Mouse (Mus musculus): ENCODE measurements around the gene Kif22.
A peak's percentile ranks its signal among the peaks of the same experiment; 100 is the strongest.

Gene Kif22

DNA sequence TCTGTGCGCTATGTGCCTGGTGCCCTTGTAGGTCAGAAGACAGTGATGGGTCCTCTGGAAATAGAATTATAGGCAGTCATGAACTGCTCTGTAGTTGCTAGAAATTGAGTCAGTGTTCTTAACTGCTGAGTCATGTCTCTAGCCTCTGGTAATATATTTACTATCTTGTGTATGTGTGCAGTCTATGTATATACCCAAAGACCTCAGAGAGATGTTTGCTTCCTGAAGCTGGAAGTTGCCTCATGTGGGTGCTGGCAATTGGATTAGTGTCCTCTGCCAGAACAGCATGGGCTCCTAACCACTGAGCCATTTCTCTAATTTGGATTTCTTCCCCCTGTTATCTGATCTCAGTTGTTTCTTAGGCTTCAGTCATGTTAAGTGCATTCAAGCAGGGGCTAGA lies 12.1 kb downstream of the Kif22 start:
- no peak for DNase-seq (ENCODE audit: low read depth)

DNA sequence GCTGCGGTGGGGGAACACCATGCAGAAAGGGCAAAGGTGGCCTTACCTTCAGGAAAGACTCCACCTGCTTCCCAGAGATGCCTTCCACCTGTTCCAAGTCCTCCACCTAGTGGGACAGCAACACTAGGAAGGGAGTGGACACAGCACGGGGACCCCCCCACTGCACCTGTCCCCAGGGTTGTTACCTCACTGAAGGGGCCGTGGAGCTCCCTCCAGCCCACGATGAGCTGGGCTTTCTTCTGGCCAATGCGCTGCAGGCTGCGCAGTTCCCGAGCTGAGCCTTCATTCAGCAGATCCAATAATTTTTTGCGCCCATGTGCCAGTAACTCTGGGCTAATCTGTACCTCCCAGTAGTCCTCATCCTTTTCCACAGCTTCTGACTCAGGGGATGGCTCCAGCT lies 14.4 kb downstream of the Kif22 start:
- DNase-seq (ENCODE audit: low read depth): no peak

DNA sequence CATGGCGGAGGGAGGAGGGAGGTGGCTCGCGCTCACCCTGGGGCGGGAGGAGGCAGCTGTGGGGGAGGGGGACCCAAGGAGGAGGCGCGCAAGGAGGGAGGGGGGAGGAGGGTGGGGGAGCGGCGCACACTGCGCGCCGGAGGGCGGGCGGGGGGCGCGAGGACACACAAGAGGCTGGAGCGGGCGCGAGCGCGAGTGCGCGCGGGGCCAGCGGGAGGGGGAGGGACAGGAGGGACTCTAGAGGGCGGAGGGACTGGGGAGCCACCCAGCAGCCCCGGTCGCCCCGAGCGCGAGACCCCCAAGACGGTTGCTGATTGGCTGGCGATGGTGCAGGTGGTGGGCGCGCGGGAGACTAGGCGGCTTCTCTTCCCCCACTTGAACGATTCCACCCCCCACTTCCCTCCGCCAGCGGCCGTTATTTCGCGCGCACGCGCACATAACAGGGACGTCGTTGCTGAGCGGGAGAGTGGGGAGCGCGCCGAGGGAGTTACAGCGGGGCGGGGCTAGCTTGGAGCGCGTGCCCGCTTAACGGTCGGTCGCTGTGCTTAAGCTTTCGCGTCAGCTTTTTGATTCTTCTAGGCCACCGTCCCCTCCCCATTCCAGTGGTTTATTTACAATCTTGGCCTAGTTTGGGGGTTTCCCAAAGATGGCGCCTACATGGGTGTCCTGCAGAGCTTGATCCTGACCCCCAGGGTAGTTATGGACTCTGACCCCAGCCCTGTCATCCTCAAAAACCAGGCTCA lies 15.1 kb downstream of the Kif22 start, which contains the start of gene Maz:
TSS of gene Maz (minus strand) at position 54 of the 743 bp plus-strand sequence.
- peak; percentile 99 for DNase-seq (ENCODE audit: low read depth)

DNA sequence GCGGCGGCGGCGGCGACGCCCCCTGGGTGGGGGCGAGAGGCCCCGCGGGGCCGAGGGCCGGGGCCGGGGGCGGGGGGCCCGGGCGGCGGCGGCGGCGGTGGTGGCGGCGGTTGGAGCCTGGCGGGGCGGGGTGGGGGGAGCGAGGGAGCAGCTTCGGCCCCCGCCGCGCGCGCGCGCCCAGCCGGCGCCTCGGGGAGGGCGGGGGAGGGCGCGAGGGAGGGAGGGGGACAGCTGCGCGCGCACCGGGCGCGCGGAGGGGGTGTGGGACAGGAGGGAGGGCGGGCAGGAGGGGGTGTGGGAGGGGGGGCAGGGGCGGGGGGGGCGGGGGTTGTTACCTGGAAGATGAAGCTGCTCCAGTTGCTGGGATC lies 15.7 kb downstream of the Kif22 start:
- DNase-seq (ENCODE audit: low read depth): no peak

DNA sequence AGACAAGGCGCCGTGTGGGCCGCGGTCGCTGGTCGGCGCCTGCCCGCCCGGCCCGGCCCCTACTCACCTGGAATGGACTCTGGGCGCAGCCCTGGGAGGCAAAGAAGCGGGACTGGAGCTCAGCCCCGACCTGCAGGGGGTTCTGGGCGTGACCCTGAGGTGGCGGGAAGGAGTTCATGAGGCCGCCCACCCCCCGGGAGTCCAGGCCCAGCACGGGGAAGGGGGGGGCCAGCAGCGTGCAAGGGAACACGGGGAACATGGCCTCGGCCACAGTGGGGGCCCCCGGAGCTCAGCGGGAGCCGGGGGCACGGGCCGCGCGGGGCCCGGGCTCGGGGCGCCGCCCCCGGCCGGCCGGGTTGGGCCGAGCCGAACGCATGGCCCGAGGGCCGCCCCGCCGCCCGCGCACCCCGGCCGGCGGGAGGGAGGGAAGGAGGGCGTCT lies 16.1 kb downstream of the Kif22 start:
- no peak for DNase-seq (ENCODE audit: low read depth)

DNA sequence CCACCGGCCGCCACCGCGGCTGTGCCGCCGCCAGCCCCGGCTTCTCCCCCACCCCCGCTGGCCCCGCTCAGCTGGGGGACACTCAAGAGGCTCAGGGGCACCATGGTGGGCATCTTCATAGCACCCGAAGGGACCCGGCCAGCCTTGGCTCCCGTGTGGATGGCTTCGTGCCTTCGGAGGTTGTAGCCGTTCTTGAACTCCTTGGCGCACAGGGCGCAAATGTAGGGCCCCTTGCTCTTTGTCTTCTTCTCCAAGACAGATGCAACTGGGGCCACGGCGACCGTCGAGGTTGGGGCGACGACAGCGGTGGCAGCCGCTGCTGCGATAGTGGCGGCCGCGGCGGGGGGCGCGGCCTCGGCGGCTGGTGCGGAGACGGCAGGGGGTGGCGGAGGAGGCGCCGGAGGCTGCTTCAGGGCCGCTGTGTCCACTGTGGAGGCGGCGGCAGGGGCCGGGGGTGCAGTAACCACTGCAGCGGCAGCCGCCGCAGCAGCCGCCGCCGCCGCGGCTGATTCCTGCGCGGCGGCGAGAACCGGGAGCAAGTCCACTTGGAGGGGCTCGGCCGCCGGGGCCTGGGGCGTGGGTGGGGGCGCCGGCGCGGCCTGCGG lies 16.6 kb downstream of the Kif22 start:
- DNase-seq (ENCODE audit: low read depth): no peak

DNA sequence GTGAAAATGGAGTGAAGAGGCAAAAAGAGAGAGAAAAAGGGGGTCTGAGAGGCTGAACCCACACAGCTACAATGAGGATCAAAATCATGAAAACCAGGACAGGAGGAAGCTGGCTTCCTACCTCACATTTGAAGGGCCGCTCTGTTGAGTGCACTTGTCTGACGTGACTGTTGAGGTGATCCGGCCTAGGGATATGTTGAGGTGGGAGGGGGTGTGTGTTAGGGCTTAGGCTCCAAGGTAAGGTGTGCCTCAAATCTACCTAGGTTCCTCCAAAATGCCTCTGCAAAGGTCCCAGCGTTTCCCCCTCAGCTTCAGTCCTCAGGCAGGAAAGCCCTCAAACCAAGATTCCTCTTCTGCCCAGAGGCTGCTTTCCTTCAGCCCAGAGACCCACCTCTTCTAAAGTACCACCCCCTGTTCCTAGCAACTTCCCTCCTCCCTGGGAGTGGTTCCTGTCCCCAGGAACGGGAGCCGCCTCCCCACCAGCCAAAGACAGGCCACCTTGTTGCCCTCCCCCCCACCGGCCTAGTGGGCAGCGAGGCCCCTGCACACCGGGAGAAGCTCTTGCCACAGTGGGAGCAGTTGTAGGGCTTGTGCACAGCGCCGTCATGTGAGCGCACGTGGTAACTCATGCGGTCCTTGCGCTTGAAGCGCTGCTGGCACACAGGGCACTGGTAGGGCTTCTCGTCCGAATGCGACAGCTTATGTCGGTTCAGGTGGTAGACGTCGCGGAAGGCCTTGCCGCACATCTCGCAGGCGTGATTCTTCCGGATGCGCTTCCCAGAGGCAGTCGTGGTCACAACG lies 17.3 kb downstream of the Kif22 start:
- DNase-seq (ENCODE audit: low read depth): peak; percentile 58

DNA sequence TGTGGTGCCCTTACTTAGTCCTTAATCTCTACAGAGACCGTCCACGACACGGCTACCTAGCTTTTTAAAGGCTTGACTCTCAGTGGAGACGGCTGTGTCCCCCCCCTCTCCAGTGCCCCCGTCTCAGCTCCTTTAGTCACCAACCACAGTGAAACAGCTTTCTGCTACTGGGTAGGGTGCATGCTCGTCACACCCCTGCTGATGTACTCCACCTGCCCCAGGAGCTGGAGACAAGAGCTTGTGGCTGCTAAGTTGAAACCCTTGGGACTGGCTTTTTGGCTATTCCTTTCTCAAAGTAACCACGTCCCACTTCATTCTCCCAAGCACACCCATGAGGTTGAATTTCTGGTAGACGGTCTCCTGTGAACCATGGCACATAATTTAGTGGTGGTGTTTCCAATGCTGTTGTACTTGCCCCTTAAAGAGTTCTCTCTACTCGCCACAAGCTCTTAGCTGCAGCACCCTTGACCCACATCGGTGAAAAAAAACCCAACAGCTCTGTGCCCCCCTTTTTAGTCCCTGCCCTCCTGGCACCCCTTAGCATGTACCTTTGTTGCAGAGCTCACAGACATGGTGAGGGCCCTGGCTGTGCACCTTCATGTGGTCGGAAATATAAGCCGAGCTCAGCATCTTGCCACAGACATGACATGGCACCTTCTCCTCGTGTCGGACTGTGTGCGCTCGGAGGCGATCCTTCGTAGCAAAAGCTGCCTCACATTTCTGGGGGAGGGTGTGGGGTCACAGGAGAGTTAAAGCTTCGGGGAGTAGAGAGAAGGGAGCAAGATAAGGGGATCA lies 18.2 kb downstream of the Kif22 start:
- no peak for DNase-seq (ENCODE audit: low read depth)

DNA sequence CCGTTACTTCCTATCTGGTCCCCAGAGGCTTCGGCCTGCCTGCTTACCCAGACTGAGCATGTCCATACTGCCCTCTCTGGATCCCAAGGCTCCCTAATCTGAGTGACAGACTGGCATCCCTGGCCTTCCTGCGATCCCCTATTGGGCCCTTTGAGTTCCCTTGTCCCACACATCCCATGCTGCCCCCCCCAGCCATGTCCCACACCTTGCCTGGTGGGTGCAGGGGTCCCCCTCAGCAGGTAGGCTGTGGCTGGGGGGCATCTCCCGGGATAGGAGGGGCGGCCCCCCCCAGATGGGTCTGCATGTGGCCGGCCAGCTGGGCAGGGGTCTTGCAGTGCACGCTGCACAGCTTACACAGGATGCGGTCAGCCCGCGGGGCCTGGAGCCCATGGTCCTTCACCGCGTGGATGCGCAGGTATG lies 19.0 kb downstream of the Kif22 start:
- DNase-seq (ENCODE audit: low read depth): no peak

DNA sequence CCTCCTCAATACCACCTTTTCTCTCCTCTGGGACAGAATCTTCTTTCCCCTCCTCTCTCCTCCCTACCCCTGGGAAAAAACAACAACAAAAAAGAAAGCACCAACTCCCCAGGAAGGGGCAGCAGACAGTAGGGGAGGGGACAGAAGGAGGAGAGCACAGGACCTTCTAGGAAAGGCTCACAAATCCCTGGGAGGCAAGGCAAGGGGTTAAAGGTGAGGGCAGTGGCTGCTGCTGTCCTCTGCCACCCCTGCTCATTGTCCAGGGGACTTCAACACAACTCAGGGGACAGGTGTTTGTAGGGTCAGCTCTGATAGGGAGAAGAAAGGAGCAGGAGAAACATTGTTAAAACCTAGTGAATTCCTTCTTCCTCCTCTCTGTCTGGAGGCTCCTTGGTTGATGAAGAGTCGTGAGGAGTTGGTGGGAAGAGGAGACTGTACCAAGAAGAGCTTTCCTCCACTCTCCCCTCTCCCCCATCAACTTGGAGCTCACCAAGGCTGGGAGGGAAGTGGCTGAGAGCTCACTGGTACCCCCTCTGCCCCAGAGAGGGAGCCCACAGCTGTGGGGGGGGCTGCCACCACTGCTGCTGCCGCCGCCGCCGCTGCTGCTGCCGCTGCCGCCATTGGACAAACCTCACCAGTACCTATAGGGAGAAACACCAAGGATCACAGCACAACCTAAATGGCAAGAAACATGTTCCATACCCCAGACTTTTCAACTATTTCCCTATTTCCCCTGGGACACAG lies 19.6 kb downstream of the Kif22 start:
- no peak for DNase-seq (ENCODE audit: low read depth)

DNA sequence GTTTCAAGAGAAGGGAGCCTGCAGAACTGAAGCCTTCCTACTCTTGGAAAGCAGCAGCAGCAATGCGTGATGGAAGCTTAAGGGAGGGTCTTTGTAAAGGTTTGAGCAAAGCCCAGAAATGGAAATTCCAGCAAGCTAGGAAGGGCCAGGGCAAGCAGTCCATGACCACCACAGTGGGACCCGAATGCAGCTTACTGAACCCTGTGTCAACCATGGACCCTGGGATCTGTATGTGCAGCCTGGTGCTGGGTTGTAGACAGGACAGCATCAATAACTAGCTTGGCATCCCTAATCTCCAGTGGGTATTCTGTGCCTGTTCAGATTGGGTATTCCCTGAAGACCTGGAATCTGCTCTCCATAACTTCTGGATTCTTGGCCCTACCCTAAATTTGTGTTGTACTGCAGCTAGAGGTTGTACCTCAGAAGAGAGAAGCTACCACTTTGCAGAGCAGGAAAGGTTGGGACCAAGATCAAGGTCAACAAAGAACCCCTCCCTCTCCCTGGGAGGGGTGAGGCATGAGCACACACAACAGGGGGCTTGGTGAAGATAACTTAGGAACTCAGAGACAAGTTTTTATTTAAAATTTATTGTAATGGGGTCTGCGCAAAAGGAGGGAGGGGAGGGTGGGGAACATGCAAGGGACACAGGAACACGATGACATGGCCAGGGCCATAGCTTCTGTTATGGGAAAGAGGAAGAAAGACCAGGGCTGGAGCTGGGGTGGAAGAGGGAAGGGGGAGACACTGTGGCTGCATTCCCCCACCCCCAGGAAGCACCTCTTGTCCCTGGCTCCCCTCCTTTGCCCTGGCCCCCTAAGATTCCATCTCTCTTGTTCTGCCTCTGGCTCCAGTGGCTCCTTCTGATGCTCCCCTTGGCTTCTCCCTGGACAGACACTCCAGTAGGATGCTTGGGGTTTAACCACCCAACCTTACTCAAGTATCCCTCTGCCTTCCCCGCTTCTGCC lies 20.4 kb downstream of the Kif22 start:
- no peak for DNase-seq (ENCODE audit: low read depth)

DNA sequence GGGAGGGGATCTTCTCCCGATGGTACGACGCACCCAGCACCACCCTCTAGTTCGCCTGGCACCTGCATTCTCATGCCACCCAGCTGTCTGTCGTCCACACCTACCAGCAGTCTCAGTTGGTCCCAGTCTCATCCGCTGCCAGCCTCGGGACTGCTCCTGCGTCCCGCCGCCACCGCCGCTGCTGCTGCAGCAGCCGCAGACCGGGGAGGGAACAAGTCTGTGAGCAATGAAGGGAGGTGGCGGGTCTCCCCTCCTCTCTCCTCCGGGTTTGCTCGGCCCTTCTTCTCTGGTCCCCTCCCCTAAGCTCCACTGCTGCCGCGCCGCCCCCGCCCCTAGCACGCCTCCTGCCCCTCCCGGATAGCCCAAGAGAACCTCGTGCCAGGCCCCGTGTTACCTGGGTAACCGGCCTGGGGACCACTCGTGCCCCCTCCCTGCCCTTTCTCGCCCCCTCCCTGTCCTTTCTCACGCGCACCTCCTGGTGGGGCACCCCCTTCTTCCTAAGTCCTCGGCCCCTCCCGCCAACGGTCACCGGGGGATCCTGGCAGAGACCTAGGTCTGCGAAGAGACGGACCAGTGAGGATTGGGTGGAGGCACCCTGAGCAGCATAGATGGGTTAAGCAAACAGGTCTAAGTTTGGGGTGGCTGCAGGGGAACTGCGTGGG lies 21.2 kb downstream of the Kif22 start, which contains the start of the genes Gm42742 and Prrt2:
TSS of gene Gm42742 (minus strand) at position 197 of the 662 bp plus-strand sequence.
TSS of gene Prrt2 (minus strand) at position 311 of the 662 bp plus-strand sequence.
- DNase-seq (ENCODE audit: low read depth): no peak

DNA sequence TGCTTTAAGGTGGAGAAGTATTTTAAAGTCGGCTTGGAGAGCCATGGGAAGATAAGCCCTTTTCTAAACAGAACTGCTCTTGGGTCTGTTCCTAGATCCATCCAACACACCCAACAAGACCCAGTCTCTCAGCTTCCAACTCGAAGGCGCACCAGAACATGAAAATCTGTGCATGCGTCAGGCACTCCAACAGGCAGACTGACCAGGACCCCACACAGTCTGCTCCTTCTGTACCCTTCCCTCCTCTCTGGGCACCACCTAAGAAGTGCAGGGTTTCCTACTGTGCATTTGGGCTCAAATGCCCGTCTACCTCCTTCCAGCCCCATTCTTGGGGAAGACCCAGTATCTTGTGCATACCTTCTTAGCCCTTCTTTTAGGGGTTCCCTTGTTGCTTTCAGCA lies 21.8 kb downstream of the Kif22 start:
- no peak for DNase-seq (ENCODE audit: low read depth)

DNA sequence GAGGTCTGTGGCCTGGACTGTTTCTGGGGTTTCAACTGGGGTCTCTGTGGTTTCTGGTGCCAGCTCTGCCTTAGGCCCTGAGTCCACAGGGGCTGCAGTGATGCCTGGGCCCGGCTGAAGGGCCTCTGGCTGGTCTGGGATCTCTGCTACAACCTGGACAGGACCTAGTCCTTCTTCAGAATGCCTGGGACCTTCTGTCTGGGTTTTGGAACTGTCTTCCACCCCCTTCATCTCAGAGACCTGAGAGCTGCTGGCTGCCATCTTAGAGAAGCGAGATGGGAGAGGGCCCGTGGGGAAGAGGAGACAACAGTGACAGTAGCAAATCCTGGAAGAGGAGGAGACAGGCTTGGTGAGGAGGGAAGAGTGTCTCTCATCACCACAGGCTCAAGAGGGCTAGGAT lies 22.2 kb downstream of the Kif22 start:
- no peak for DNase-seq (ENCODE audit: low read depth)

DNA sequence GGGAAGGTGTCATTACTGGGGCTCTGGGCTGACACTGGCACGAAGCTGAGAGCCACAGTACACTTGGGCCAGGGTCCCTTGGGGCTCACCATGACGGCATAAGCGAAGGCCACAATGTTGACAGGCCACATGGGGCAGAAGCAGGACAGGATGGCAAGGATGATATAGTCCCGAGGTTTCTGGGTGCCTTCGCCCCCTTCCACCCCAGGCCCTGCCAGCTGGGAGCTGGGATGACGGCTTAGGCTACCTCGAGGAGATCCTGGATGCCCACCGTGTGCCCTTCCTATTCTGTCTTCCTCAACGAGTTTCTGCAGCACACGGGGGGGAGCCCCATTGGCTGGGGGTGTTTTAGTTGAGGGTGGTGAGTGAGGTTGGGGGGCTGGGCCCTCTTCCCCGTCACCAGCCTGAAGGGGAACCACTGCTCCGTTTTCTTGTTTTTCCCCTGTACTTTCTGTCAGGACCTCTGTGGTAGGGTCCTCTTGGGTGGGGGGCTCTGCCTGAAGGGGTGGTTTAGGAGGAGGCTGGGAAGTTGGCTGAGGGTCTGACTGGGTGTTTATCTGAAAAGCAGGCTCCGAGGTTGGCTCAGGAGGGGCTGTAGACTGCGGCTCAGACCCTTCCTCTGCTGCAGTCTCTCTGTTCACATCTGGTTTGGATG lies 22.8 kb downstream of the Kif22 start:
- no peak for DNase-seq (ENCODE audit: low read depth)

DNA sequence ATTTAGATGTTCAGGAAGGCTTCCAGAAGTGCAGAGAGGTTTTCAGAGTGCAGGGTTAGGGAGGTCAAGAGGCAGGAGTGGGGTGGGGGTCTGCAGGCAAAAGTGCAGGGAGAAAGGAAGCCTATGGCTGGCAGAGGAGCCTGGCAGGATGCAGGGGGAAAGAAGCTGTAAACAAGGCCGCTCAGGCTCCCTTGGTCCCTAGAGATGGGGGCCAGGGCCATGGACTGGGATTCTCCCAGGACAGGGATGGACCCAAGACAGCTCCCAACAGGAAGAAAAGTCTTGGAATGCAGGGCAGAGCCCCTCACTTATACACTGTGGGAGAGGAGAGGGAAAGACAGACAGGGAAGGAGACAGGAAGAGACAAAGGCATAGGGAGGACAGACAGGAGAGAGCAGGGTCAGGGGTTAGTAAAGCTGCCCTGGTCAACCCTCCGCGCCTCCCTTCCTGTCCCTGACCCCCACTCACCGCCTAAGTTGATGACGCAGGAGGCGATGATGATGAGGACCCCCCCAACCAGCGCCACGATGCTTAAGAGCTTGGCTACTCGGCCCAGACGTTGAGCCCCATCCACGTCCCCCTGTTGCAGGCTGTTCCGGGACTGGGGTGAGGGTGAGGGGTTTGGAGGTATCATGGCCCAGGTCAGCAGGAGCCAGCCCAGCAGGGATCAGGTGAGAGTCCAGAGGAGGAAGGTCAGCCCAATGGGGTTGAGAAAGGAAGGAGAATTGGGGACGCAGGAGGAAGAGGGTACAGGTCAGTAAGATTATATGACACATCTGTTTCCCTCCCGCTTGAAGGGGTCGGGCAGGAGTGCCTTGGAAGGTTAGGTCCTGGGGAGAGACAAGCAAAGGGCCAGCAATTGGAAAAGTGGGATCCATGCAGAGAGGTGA lies 23.6 kb downstream of the Kif22 start:
- DNase-seq (ENCODE audit: low read depth): no peak

DNA sequence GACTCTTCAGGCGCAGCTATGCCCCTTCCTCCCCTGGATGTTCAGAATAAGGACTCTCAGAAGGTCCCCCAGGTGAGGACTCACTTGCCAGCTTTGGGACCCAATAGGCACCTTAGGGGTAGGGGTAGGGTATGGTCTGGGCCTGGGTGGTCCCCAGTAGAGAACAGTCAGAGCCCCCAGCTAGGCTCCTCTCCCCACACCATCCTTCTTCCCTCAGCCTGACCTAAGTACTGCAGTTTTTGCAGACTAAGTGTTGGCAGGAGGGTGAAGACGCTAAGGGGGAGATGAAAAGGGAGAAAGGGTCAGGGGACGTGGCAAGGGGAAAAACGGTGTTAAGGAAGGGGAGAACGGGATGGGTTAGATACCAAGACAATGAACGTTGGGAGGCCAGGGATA lies 24.3 kb downstream of the Kif22 start:
- no peak for DNase-seq (ENCODE audit: low read depth)
